Mouse (Mus musculus) heart, postnatal 0 days (tissue): Measurements from ENCODE around the gene Arhgap32. TPM values are rescaled to one million over a fixed set of nuclear protein-coding genes. Genes with fewer than 3 reads are reported as not detected.

Experiments
- ATAC-seq: fragments of 200-750 bp; cut with Nextera tagmentation; 2 replicates; pipeline ENCODE4 v1.8.0; 2017; ENCODE audit warnings: low read depth, moderate number of reproducible peaks, moderate library complexity; ENCODE audit not compliant: insufficient read depth
- DNase-seq: peaks from one replicate; pipeline ENCODE4 v3.0.0-alpha.2; 2016; ENCODE audit warnings: low spot score
- H3K27ac ChIP-seq: fragments of 300-500 bp; sonication (generic); 2 replicates; pipeline ENCODE4 v1.5.1; 2014; ENCODE audit warnings: low read depth, mild to moderate bottlenecking
- H3K27me3 ChIP-seq: fragments of 300-500 bp; sonication (generic); 2 replicates; pipeline ENCODE4 v1.6.1; 2014; ENCODE audit warnings: low read length, mixed read lengths; ENCODE audit not compliant: control insufficient read depth, insufficient read depth
- H3K36me3 ChIP-seq: fragments of 300-500 bp; sonication (generic); replicated peaks from 2 replicates; pipeline ENCODE4 v1.6.1; 2014; ENCODE audit warnings: low read length, mixed read lengths; ENCODE audit not compliant: control insufficient read depth, insufficient read depth
- H3K4me1 ChIP-seq: fragments of 300-500 bp; sonication (generic); 2 replicates; pipeline ENCODE4 v1.6.1; 2014; ENCODE audit warnings: antibody characterized with exemption; ENCODE audit not compliant: control insufficient read depth, insufficient read depth
- H3K4me2 ChIP-seq: fragments of 300-500 bp; sonication (generic); 2 replicates; pipeline ENCODE4 v1.6.1; 2014; ENCODE audit warnings: low read depth, mild to moderate bottlenecking, low read length, moderate library complexity
- H3K4me3 ChIP-seq: fragments of 300-500 bp; sonication (generic); 2 replicates; pipeline ENCODE4 v1.5.1; 2014; ENCODE audit warnings: low read depth, low read length
- H3K9ac ChIP-seq: fragments of 300-500 bp; sonication (generic); replicated peaks from 2 replicates; pipeline ENCODE4 v1.6.1; 2014; ENCODE audit warnings: low read depth, low read length, mixed read lengths
- H3K9me3 ChIP-seq: fragments of 300-500 bp; sonication (generic); replicated peaks from 2 replicates; pipeline ENCODE4 v1.6.1; 2016; ENCODE audit warnings: low read length; ENCODE audit not compliant: control insufficient read depth
- CTCF ChIP-seq: IDR thresholded peaks from 2 replicates; pipeline ENCODE4 v1.5.1; 2016; ENCODE audit warnings: antibody characterized with exemption, control low read depth, low read depth
- EP300 ChIP-seq: IDR thresholded peaks from 2 replicates; pipeline ENCODE4 v1.6.1; 2016; ENCODE audit warnings: antibody characterized with exemption, low read depth
- WGBS: fragments of 180-500 bp; shearing (Covaris S2); extraction: QIAGEN DNeasy Blood & Tissue Kit; methylation state at CpG from one replicate; pipeline ENCODE4 v1.1.7; 2014; 5-methylcytosine and 5-hydroxymethylcytosine counted together
- microRNA-seq: library from miRNA; unstranded; fragments of <30 nt; microRNA quantifications from one replicate; pipeline ENCODE4, GENCODE M21; 2016
- polyA plus RNA-seq: library from polyadenylated mRNA; unstranded; fragments of >200 nt; fragmentation: Nextera tagmentation; extraction: Ambion mirVana; gene quantifications from 2 replicates; pipeline ENCODE4 v1.2.1, GENCODE M21; 2015
- total RNA-seq: library from RNA; depleted of rRNA; stranded (reverse); fragments of >200 nt; gene quantifications from 2 replicates; pipeline ENCODE4 v1.2.3, GENCODE M21; 2014; ENCODE audit warnings: low replicate concordance; rRNA removed

Arhgap32 gene
- total and polyA plus RNA-seq, 2 experiments from 2014 or later: 1.8 to 9.0 TPM

DNA sequence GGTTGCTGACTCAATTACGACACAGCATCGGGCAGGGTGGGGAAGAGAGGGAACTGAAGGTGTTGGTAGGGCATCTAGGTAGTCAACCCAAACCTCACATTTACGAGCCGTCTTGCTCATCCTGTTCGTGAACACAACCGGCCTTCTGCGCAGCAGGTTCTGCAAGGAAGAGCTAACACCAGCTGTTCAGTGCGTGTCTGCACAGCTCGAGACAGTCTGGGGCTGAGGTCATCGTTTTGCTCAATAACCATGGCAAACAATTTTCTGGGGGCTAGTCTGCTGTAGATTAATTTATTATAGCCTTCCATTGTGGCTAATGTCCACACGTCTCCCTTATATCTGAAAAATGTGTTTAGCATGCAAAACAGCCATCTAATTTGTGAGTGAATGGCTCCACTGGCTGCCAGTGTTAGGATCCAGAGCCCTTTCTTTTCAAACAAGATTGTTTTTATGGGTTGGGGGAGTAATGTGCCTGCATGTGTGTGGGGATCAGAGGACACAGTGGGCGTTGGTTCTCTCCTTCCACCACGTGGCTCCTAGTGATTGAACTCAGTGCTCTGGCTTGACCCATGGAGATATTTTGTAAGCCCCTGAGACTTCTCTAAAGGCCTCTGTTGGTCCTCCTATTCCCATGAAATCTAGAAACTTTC is 186.7 kb downstream of the Arhgap32 start:
- H3K27ac ChIP-seq: no peak overlapping the region
- TF ChIP-seq EP300: no peak
- TF ChIP-seq CTCF: no peak
- H3K4me3 ChIP-seq: no peak overlapping the region
- H3K9me3 ChIP-seq: no peaks in the 10 kb centered on the region
- DNase-seq (no peak), ATAC-seq (no peak)
- 80% methylated on average over 13 of the region's 13 CpGs for WGBS
- H3K9ac ChIP-seq: no peak overlapping the region
- H3K4me1 ChIP-seq: no peaks in the 10 kb centered on the region
- H3K4me2 ChIP-seq: no peak overlapping the region
- H3K36me3 ChIP-seq: no peaks in the 10 kb centered on the region
- H3K27me3 ChIP-seq: no peaks in the 10 kb centered on the region

DNA sequence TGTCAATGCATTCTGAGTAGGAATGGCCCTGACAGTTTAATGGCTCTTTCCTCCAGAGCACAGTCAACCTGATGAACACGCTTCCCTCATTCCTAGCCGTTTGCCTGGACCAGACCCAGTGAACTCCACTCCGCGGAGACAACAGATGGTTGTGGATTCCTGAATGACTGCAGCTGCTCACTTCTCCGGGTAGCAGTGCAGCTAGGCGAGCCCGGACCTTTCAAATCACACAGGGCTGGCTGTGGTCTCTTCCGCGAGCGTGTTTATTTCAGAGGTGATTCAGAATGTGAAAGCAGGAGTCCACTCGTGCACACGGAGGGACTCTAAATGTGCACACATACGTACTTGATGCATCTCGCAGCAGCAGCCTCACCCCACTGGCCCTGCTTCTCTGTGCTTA is 195.8 kb downstream of the Arhgap32 start:
- H3K36me3 ChIP-seq: peaks cover 4% of the 10 kb centered on the region; the same call in 1 of the 2 replicates
- H3K9ac ChIP-seq: no peak overlapping the region
- peak overlapping the region; percentile 7; the same call in 1 of the 2 replicates for H3K4me2 ChIP-seq
- no peaks in the 10 kb centered on the region for H3K9me3 ChIP-seq
- 38% methylated on average over 14 of the region's 14 CpGs for WGBS
- no peak for DNase-seq
- no peak for ATAC-seq
- TF ChIP-seq EP300: no peak
- TF ChIP-seq CTCF: no peak
- peak overlapping the region; percentile 9; the same call in 1 of the 2 replicates for H3K27ac ChIP-seq
- no peak overlapping the region for H3K4me3 ChIP-seq
- H3K27me3 ChIP-seq: no peaks in the 10 kb centered on the region
- peaks cover 23% of the 10 kb centered on the region for H3K4me1 ChIP-seq

DNA sequence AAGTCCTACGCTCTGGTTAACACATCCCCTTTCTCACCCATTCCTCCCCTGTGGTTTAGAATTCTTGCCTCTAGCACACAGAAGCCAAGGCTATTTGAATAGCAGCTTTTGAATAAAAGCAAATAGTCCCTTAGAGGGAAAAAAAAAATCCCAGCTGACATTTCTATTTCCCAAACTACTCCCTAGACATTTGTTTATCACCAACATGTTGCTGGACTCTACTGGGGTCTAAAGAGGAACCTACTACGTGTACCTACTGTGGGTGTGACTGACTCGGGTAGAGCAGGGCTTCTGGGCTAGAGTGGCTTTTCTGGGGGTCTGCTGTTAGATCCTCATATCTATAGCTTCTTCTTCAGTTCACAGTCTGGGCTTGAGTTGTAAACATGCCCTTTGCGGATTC is 196.3 kb downstream of the Arhgap32 start:
- peak overlapping the region; percentile 9; the same call in 1 of the 2 replicates for H3K27ac ChIP-seq
- DNase-seq (no peak), ATAC-seq (no peak)
- TF ChIP-seq CTCF: no peak
- no peak for TF ChIP-seq EP300
- no peak overlapping the region for H3K9ac ChIP-seq
- H3K9me3 ChIP-seq: no peaks in the 10 kb centered on the region
- H3K27me3 ChIP-seq: no peaks in the 10 kb centered on the region
- H3K36me3 ChIP-seq: peaks cover 8% of the 10 kb centered on the region
- 52% methylated on average over 4 of the region's 4 CpGs for WGBS
- H3K4me2 ChIP-seq: peak overlapping the region; percentile 7
- H3K4me1 ChIP-seq: peaks cover 23% of the 10 kb centered on the region
- no peak overlapping the region for H3K4me3 ChIP-seq

DNA sequence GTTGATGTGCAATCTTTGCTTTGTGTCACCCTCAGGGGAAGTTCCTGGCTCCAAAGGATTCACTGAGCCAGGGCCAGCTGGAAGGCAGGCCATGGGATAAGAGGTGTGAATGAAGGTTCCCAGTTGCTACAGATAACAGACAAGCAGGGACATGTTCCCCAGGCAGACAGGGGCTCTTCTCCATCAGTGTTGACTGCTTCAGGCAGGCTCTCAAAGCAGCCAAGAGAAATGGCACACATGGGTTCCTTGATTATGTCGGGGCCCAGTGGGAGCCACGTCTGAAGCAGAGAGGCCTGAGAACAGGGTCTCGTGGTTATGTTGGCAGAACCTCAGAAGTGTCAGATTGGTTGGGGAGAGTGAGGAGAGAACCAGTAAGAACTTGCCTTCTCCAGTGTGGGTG is 198.1 kb downstream of the Arhgap32 start:
- Histone ChIP-seq H3K4me2 (no peak overlapping the region), H3K36me3 (peaks cover 13% of the 10 kb centered on the region), H3K9me3 (no peaks in the 10 kb centered on the region), H3K4me3 (no peak overlapping the region), H3K4me1 (peaks cover 30% of the 10 kb centered on the region), H3K27me3 (no peaks in the 10 kb centered on the region), H3K27ac (peak overlapping the region; percentile 77), H3K9ac (no peak overlapping the region)
- 17% methylated on average over 3 of the region's 3 CpGs for WGBS
- ATAC-seq (peak; percentile 91), DNase-seq (peak; percentile 91)
- TF ChIP-seq CTCF (no peak), EP300 (peak; percentile 98)

DNA sequence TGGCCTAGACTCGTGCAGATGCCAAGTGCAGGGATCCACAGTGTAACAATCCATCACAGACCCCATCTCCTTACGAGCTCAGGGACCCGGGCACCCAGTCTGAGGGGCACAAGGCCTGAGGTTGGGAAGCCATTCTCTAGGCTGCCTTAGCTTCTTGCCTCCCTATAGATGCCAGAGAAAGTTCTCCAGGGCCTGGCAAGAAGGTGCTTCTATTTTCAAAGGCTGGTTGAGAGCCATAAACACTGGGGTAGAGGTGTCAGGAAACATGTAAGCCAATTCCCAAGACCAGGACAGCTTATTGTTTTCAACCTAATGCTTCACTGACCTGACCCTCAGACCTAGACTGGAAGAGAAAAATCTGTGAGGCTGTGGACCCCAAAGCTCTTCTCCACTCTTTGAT is 200.1 kb downstream of the Arhgap32 start:
- Histone ChIP-seq H3K4me2 (no peak overlapping the region), H3K4me3 (no peak overlapping the region), H3K9ac (no peak overlapping the region), H3K9me3 (no peaks in the 10 kb centered on the region), H3K4me1 (peaks cover 47% of the 10 kb centered on the region), H3K27ac (no peak overlapping the region), H3K27me3 (no peaks in the 10 kb centered on the region), H3K36me3 (peaks cover 13% of the 10 kb centered on the region)
- TF ChIP-seq EP300 (no peak), CTCF (no peak)
- ATAC-seq (no peak), DNase-seq (no peak)
- 96% methylated on average over 3 of the region's 3 CpGs for WGBS

Small RNA genes lying within 50 kb of the gene (microRNA-seq; reads per million reads assigned to microRNA genes)
- not detected for gene Gm44453

Other genes starting within 250 kb of the Arhgap32 start
- gene Barx2, start 202.7 kb upstream of the Arhgap32 start, total RNA-seq: 0.66 TPM in 1 of 2 replicates, not detected in the other
- not detected in 2 replicates for gene Barx2, start 202.7 kb upstream of the Arhgap32 start, polyA plus RNA-seq
- gene Kcnj5, start 228.2 kb downstream of the Arhgap32 start, total RNA-seq: 42.8 and 58.1 TPM in 2 replicates
- gene Kcnj5, start 228.2 kb downstream of the Arhgap32 start, polyA plus RNA-seq: 31.9 and 32.5 TPM in 2 replicates